Mouse (Mus musculus) testis, postnatal 10 days (tissue): ENCODE measurements around the gene D430041D05Rik.

Experiments used
- DNase-seq: peaks from one replicate; pipeline ENCODE4 v3.0.0; 2021; ENCODE audit warnings: low spot score

The D430041D05Rik gene

GRCm38 (mm10) chr2:104260920-104261740 lies 149.7 kb downstream of the D430041D05Rik start:
- DNase-seq = no peak

GRCm38 (mm10) chr2:104256585-104256984 lies 154.2 kb downstream of the D430041D05Rik start:
- no peak for DNase-seq

- DNase-seq = no peak
These were observed 155.9 kb downstream of the D430041D05Rik start for GRCm38 (mm10) chr2:104254944-104255343.

- DNase-seq = no peak
These were observed 157.5 kb downstream of the D430041D05Rik start for GRCm38 (mm10) chr2:104253341-104253740.

GRCm38 (mm10) chr2:104251647-104252046 lies 159.2 kb downstream of the D430041D05Rik start:
- DNase-seq = no peak

GRCm38 (mm10) chr2:104249856-104250255 lies 161.0 kb downstream of the D430041D05Rik start:
- no peak for DNase-seq

GRCm38 (mm10) chr2:104246851-104247250 lies 164.0 kb downstream of the D430041D05Rik start:
- no peak for DNase-seq

GRCm38 (mm10) chr2:104242055-104242454 lies 168.8 kb downstream of the D430041D05Rik start:
- no peak for DNase-seq

- no peak for DNase-seq
These were observed 173.7 kb downstream of the D430041D05Rik start for GRCm38 (mm10) chr2:104237141-104237540.

- no peak for DNase-seq
These were observed 180.4 kb downstream of the D430041D05Rik start for GRCm38 (mm10) chr2:104230444-104230843.

- DNase-seq = no peak
These were observed 184.8 kb downstream of the D430041D05Rik start for GRCm38 (mm10) chr2:104226057-104226456.

- DNase-seq = no peak
These were observed 191.0 kb downstream of the D430041D05Rik start for GRCm38 (mm10) chr2:104219733-104220391.

- DNase-seq = no peak
These were observed 192.2 kb downstream of the D430041D05Rik start for GRCm38 (mm10) chr2:104218588-104219065.

- DNase-seq = no peak
These were observed 192.7 kb downstream of the D430041D05Rik start for GRCm38 (mm10) chr2:104218114-104218513.

- DNase-seq = no peak
These were observed 201.4 kb downstream of the D430041D05Rik start for GRCm38 (mm10) chr2:104209408-104209807.

GRCm38 (mm10) chr2:104208415-104208814 lies 202.4 kb downstream of the D430041D05Rik start:
- DNase-seq = no peak

- no peak for DNase-seq
These were observed 202.9 kb downstream of the D430041D05Rik start for GRCm38 (mm10) chr2:104207948-104208347.

- no peak for DNase-seq
These were observed 205.2 kb downstream of the D430041D05Rik start for GRCm38 (mm10) chr2:104205623-104206022.

GRCm38 (mm10) chr2:104200211-104200610 lies 210.6 kb downstream of the D430041D05Rik start:
- DNase-seq = no peak

GRCm38 (mm10) chr2:104198186-104198585 lies 212.6 kb downstream of the D430041D05Rik start:
- DNase-seq = no peak

GRCm38 (mm10) chr2:104197281-104197680 lies 213.5 kb downstream of the D430041D05Rik start:
- DNase-seq = no peak

- no peak for DNase-seq
These were observed 218.2 kb downstream of the D430041D05Rik start for GRCm38 (mm10) chr2:104192401-104193141.
